Comparison of ENCODE assay signal across 10 mouse cellular contexts in genomic region chr5:112215801-112216251, GRCm38 (mm10). TPM values are rescaled to one million over a fixed set of nuclear protein-coding genes. Genes with fewer than 3 reads are reported as not detected.
A peak's percentile ranks its signal among the peaks of the same experiment; 100 is the strongest.
DNase-seq lines count a peak whose midpoint lies in the region; ATAC-seq and TF ChIP-seq lines count a peak whose summit lies in the region.
"Had no signal": no experiment of that assay in that cellular context is flagged by ENCODE, and none has a peak within 500 bp of the region (broad histone marks: within the 10 kb centered on the region; RNA-seq: fewer than 3 reads in every experiment).

No protein-coding gene starts in this region.

- H3K27ac ChIP-seq in lung, embryonic 14.5 days (ENCODE audit: low read depth) = peak overlapping the region; percentile 37
- peak overlapping the region; percentile 61 for H3K27ac ChIP-seq in intestine, embryonic 15.5 days
- peak overlapping the region; percentile 39; the same call in 1 of the 2 replicates for H3K27ac ChIP-seq in neural tube, embryonic 14.5 days (ENCODE audit: low read depth, low read length)

- no peaks in the 10 kb centered on the region for H3K36me3 ChIP-seq in lung, embryonic 14.5 days (ENCODE audit: insufficient read depth)
- no peaks in the 10 kb centered on the region for H3K36me3 ChIP-seq in intestine, embryonic 15.5 days
- H3K36me3 ChIP-seq in neural tube, embryonic 14.5 days (ENCODE audit: control insufficient read depth, insufficient read depth, low read length) = peaks cover 25% of the 10 kb centered on the region

- ATAC-seq in lung, embryonic 14.5 days (ENCODE audit: insufficient read depth) = no peak
- no peak for ATAC-seq in intestine, embryonic 15.5 days
- ATAC-seq in neural tube, embryonic 14.5 days (ENCODE audit: low read depth) = no peak

- no peaks in the 10 kb centered on the region for H3K27me3 ChIP-seq in lung, embryonic 14.5 days (ENCODE audit: insufficient read depth, low read length)
- no peaks in the 10 kb centered on the region for H3K27me3 ChIP-seq in intestine, embryonic 15.5 days (replicated peaks)
- H3K27me3 ChIP-seq in neural tube, embryonic 14.5 days (ENCODE audit: control insufficient read depth, insufficient read depth, low read length) = no peaks in the 10 kb centered on the region

- H3K4me3 ChIP-seq in lung, embryonic 14.5 days (ENCODE audit: low read depth, low read length) = no peak overlapping the region
- H3K4me3 ChIP-seq in intestine, embryonic 15.5 days (replicated peaks) = no peak overlapping the region
- no peak overlapping the region for H3K4me3 ChIP-seq in neural tube, embryonic 14.5 days (ENCODE audit: low read depth, low read length)

- WGBS in lung, embryonic 14.5 days = 31% methylated on average over 9 of the region's 9 CpGs
- WGBS in intestine, embryonic 15.5 days = 51% methylated on average over 9 of the region's 9 CpGs
- WGBS in neural tube, embryonic 14.5 days = 36% methylated on average over 9 of the region's 9 CpGs

- no peak overlapping the region for H3K9ac ChIP-seq in lung, embryonic 14.5 days
- no peak overlapping the region for H3K9ac ChIP-seq in intestine, embryonic 15.5 days
- no peak overlapping the region for H3K9ac ChIP-seq in neural tube, embryonic 14.5 days (replicated peaks; ENCODE audit: low read depth, low read length)

- TF ChIP-seq CTCF in lung, embryonic 14.5 days (IDR thresholded peaks at IDR 0.05; ENCODE audit: low read depth) = no peak

- H3K4me2 ChIP-seq in lung, embryonic 14.5 days = peak overlapping the region; percentile 44
- peak overlapping the region; percentile 37 for H3K4me2 ChIP-seq in intestine, embryonic 15.5 days (replicated peaks)
- H3K4me2 ChIP-seq in neural tube, embryonic 14.5 days (ENCODE audit: low read depth, low read length) = no peak overlapping the region

- H3K4me1 ChIP-seq in lung, embryonic 14.5 days (ENCODE audit: insufficient read depth) = 0 out of 2 replicates have a peak, but pooled peaks cover 5% of the 10 kb centered on the region
- H3K4me1 ChIP-seq in intestine, embryonic 15.5 days (replicated peaks) = peaks cover 17% of the 10 kb centered on the region; the same call in 1 of the 2 replicates
- peaks cover 28% of the 10 kb centered on the region for H3K4me1 ChIP-seq in neural tube, embryonic 14.5 days (ENCODE audit: control insufficient read depth, insufficient read depth, low read length)

- DNase-seq in embryo, embryonic 10.5 days (ENCODE audit: low spot score) = peak; percentile 68
- DNase-seq in embryo, embryonic 9.5 days (ENCODE audit: extremely low spot score) = no peak
- DNase-seq in lung, embryonic 14.5 days = peak; percentile 56
- no peak for DNase-seq in lung, postnatal 14 days
- no peak for DNase-seq in adrenal gland, postnatal 36 days
- DNase-seq in right cerebral cortex, postnatal 4 days = no peak

- H3K9me3 ChIP-seq in lung, embryonic 14.5 days (ENCODE audit: low read depth, low read length) = no peaks in the 10 kb centered on the region
- H3K9me3 ChIP-seq in intestine, embryonic 15.5 days = no peaks in the 10 kb centered on the region
- no peaks in the 10 kb centered on the region for H3K9me3 ChIP-seq in neural tube, embryonic 14.5 days (ENCODE audit: control insufficient read depth, low read length)

RNA-seq across cellular contexts. Expression of gene Cryba4, which starts 36.5 kb away (rescaled TPM):
- polyA plus RNA-seq in lung, embryonic 14.5 days (2014; fragmentation: Nextera tagmentation; extraction: Ambion mirVana) = 2.4 and 2.7 TPM in 2 replicates
- 1.7 and 1.8 TPM in 2 replicates for polyA plus RNA-seq in intestine, embryonic 15.5 days (2015; fragmentation: Nextera tagmentation; extraction: Ambion mirVana)
- polyA plus RNA-seq in neural tube, embryonic 14.5 days (2014; fragmentation: Nextera tagmentation; extraction: Ambion mirVana) = 0.79 and 2.7 TPM in 2 replicates
- 10 to 100 TPM; 55.5 to 60.8 TPM for total RNA-seq in adrenal gland, postnatal 36 days (2021)
- total RNA-seq: hematopoietic stem cell, adult 5-6 weeks had no signal

RNA-seq across cellular contexts. Expression of gene Crybb1, which starts 39.8 kb away (rescaled TPM):
- polyA plus RNA-seq in lung, embryonic 14.5 days (2014; fragmentation: Nextera tagmentation; extraction: Ambion mirVana) = 2.0 TPM in 2 replicates
- 1.9 and 2.4 TPM in 2 replicates for polyA plus RNA-seq in intestine, embryonic 15.5 days (2015; fragmentation: Nextera tagmentation; extraction: Ambion mirVana)
- 3.4 and 4.5 TPM in 2 replicates for polyA plus RNA-seq in neural tube, embryonic 14.5 days (2014; fragmentation: Nextera tagmentation; extraction: Ambion mirVana)
- 1 to 10 TPM; 3.4 to 3.9 TPM for total RNA-seq in adrenal gland, postnatal 36 days (2021)
- total RNA-seq: hematopoietic stem cell, adult 5-6 weeks; monocyte, adult 5-6 weeks had no signal

Comparison
In these comparisons a context has a peak if more than half of its experiments do, and no peak if none do; other contexts are left out.
1. DNase-seq: peak in embryo, embryonic 10.5 days (single experiment) and lung, embryonic 14.5 days (single experiment); none in embryo, embryonic 9.5 days (single experiment), lung, postnatal 14 days (single experiment), adrenal gland, postnatal 36 days (0 of 2) and right cerebral cortex, postnatal 4 days (single experiment).
2. Peak in every context shown above with its lines, with median percentiles within 50 percentile points of each other: H3K27ac ChIP-seq.